Mouse (Mus musculus): Measurements from ENCODE around the gene Mroh3. TPM values are rescaled to one million over a fixed set of nuclear protein-coding genes. Genes with fewer than 3 reads are reported as not detected.

Gene Mroh3
- not detected in 2 replicates for total RNA-seq (2015; ENCODE audit: low replicate concordance)
- total RNA-seq (2017; ENCODE audit: low replicate concordance) = not detected in 2 replicates

DNA sequence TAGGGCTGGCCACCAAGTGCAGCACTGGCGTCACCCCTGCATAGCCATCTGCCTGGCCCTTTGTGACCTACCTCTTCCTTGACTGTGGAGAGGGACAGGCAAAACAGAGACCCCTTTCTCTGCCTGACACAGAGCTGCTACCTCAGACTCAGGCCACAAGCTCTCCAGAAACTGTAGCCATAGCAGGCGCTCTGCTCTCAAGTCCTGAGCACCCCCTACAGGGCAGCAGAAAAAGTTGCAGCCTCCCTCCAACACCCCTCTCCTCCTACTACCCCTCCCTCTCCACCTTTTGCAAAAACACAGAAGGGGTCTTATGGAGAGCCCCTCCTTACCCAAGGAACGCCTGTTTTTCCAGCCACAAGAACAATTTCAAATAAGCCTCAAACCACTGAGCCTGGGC, at the start of gene Mroh3:
Gene Mroh3, minus strand, starts transcription at position 26 of the 400 bp plus-strand sequence.
- ATAC-seq (replicated peaks; ENCODE audit: low FRiP score, poor library complexity, severe bottlenecking) = no peak

DNA sequence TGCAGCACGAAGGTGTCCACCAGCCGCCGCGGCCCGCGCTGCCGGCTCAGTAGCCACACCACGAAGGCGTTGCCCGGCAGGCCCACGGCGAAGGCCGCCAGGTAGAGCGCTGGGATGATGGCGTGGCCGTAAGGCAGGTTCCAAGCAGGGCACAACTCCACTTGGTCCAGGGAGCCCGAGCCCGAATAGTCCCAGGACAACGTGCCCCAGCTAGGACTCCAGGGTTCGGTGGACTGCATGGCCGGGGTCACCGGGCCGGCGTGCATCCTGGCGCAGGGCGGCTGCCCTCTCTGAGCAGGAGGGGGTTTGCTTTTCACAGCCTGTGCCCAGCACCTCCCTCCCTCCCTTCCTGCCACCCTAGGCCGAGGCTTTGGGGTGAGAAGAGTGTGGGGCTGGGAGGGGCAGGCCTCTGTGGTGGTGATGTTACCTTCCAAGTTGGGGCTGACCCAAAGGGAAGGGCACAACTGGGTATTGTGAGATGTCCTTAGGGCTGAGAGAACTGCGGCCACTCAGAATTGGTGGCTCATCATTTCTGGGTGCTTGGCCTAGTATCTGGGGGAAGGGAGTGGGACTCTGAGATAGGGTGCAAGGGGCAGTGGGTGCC, 48.1 kb upstream of the Mroh3 start, which contains the start of gene Gpr25:
Gene Gpr25, minus strand, starts transcription at position 239 of the 604 bp plus-strand sequence.
- ATAC-seq (replicated peaks; ENCODE audit: low FRiP score, poor library complexity, severe bottlenecking) = no peak

DNA sequence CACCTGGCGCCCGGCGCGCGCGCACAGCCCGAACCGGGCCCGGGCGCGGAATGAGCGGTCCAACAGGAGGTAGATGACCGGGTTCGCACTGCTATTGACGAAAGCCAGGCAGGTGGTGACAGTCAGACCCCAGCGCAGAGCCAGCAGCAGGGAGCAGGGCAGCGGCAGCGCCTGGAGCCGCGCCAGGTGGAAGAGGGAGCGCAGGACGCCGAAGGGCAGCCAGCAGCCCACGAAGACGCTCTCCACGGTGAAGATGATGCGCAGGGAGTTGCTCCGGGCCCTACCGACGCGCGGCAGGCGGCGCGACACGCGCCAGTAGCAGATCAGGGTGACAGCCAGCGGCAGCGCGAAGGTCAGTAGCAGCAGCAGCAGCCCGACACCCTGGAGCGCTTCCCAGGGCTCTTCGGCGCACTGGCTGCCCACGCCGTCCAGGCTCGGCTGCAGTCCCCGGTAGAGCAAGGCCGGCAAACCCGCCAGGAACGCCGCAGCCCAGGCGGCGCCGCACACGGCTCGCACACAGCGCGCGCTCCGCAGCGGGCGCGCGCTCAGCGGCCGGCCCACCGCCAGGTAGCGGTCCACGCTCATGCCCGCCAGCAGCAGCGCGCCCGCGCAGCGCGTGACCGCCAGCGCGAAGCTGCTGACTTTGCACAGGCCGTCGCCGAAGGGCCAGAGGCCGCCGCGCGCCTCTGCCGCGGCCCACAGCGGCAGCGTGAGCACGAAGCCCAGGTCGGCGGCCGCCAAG, 47.4 kb upstream of the Mroh3 start:
- no peak for ATAC-seq (replicated peaks; ENCODE audit: low FRiP score, poor library complexity, severe bottlenecking)

DNA sequence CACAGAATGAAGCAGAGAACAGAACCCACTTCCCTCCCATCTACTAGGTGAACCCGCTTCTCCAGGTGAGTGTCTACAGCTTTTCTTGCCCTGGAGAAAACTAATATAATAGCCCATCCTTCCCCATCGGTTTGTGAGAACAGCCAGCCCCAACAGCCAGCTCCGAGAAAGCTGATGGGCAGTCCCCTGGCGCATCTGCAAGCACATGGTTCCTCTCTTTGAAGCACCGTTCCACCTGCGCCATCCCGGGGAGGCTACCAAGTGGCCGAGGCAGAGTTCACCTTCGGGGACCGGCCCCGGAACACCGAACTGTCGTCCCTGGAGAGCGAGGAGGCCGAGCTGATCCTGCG, 46.9 kb upstream of the Mroh3 start:
- no peak for ATAC-seq (replicated peaks; ENCODE audit: low FRiP score, poor library complexity, severe bottlenecking)

DNA sequence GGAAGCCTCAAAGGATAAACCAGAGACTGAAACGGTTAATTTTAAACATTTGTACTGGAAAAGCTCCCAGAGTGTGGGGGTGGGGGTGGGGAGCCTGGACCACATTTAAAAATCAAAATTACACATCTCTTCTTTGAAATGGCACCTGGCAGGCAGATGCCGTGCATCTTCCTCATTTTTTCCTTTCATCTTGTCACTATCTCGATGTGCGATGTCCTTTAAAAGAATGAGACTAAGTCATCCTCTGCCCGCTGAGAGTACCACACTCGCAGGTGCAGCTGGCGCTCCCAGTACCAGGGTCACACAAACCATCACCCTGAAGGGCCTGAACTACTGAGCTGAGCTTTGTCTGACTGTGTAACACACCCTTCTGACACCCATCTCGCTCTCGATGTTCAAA, 45.9 kb upstream of the Mroh3 start:
- no peak for ATAC-seq (replicated peaks; ENCODE audit: low FRiP score, poor library complexity, severe bottlenecking)

DNA sequence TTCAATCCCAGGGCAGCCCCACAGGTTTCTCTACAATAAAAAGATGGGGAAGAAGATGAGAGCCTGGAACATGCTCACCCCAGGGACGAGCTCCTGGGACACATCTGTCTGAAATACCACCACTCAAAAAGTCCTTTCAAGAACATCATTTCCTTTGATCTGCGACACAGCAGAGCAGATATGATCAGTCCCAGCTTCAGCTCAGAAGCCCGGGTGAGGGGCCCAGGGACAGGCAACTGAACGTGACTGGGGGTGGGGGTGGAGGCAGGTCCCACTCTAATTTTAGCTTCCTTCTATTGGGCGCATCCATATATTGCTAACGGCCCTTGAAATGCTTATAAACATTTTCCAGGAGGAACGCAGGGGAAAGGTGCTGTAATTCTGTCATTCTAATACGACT, 43.0 kb upstream of the Mroh3 start:
- no peak for ATAC-seq (replicated peaks; ENCODE audit: low FRiP score, poor library complexity, severe bottlenecking)

DNA sequence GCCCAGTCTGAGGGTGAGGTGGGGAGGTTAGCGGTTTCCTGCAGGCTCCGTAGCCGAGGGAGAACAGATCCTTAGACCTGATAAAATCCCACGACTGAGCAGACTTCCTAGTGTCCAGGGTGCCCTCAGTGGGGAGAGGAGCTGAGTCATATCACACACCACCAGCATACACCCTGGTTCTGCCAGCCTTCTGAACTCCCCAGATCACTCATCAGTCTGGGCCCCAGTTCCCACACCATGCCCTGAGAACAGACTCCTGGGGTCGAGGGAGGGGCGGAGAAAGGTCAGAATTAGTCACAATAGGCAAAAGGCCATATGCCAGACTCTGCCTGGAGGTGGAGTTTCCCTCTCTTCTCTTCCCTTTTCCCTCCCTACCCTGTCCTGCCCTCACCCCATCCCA, 42.5 kb upstream of the Mroh3 start:
- no peak for ATAC-seq (replicated peaks; ENCODE audit: low FRiP score, poor library complexity, severe bottlenecking)

DNA sequence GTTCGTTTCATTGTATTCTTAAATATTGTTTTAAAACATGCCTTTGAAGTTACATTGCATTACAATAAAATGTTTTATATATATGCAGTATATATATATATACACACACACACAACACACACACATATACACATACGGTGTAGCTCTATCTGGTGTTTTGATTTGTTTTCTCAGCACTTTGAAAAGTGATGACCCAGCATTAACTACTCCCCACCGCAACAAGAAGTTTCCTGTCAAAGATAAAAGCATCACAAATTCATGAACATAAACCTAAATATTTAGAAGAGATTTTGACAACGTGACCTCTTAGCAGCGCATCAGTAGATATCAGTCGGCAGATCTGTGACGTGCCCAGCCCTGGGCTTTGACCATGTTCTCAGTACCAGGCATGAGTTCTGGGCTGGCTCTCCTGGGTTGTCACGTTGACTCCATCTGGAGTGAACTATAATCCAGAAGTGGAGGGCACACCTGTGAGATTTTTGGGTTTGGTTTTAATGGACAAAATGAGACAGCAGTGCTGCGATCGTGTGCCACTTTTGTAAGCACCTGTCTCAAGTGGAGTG, 42.0 kb upstream of the Mroh3 start:
- no peak for ATAC-seq (replicated peaks; ENCODE audit: low FRiP score, poor library complexity, severe bottlenecking)

DNA sequence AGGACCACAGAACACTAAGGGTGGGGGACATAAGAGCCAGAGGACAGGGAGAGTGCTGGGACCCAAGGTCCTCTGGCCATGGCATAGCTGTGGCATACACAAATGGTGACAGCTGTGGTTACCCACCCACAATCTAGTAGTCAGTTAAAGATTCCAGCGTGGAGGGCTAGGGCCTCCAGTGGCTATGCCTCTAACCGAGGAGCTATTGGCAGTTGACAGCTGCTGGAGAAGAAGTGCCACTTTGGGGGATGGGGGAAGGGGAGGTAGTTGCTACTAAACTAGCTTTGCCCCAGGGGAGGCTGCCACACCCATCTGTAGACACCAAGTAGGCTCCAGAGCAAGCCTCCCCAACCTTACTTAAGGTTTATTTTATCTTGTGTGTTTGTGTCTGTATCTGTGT, 40.8 kb upstream of the Mroh3 start:
- ATAC-seq (replicated peaks; ENCODE audit: low FRiP score, poor library complexity, severe bottlenecking) = no peak

DNA sequence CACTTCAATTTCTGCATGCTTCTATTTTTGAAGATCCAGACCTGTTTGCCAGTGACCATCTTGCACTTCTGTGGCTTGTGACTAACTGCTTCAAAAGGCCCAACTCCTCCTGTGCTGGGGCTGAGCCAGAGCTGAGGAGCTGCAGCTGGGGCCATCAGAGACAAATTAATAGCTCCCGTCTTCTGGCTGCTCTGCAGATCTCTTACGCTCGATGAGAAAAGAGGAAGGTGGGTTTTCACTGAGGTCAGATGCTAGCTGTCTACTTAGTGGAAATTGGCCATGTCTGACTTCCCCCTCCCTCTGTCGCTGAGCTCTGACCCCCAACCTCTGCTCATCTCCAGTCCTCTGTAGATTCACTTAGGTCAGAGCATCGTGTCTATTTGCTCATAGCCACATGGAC, 37.0 kb upstream of the Mroh3 start:
- ATAC-seq (replicated peaks; ENCODE audit: low FRiP score, poor library complexity, severe bottlenecking) = no peak

DNA sequence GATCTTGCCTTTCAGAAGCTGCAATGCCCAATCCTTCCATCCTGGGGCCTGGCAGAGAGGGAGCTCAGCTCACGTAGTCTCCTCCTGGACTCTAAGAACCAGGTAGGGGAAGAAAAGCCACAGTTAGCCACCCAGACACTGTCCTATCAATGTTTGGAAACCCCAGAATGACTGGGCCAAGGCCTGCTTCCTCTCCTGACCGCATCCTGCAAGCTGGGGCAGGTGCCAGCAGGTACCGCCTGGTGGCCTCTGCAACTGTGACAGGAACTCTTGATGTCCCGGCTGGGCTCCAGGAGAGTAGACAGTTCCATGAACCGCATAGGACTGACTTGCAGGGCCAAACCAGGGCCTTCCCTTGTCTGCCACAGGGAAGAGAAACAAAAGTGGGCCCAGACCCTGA, 34.8 kb upstream of the Mroh3 start:
- no peak for ATAC-seq (replicated peaks; ENCODE audit: low FRiP score, poor library complexity, severe bottlenecking)

DNA sequence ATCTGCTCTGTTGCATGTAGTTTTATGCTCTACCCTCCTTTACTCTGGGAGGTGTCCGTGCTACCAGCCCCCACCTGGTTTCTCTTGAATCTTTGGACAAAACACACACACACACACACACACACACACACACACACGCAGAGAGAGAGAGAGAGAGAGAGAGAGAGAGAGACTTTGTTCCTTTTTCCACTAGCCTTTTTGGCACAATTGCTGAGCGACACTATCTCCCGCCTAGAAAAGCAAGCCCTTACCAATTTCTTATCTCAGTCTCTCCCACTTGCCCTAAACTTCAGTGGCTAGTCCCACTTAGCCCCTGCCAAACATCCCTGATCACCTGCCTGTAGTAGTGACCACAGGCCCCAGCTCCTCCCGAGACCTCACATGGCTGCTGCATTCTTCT, 31.8 kb upstream of the Mroh3 start:
- no peak for ATAC-seq (replicated peaks; ENCODE audit: low FRiP score, poor library complexity, severe bottlenecking)

DNA sequence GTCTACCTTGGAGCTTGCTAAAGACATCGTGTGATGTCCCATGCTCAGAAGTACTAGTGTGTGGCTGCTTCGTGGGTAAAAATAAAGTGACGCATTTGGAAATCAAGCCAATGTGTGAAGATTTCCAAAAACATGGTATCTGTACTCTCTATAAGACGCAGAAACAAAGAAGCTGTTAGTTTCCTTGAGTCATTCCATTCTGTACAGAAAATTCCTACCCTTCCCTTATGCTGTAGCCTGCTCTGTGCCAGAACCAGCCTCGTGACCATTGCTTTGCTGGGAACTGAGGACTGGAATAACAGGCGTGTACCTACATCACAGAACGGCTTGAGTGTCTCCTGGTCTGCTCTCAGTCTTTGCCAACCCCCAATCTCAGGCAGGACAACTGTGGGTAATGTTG, 29.2 kb upstream of the Mroh3 start:
- ATAC-seq (replicated peaks; ENCODE audit: low FRiP score, poor library complexity, severe bottlenecking) = no peak

DNA sequence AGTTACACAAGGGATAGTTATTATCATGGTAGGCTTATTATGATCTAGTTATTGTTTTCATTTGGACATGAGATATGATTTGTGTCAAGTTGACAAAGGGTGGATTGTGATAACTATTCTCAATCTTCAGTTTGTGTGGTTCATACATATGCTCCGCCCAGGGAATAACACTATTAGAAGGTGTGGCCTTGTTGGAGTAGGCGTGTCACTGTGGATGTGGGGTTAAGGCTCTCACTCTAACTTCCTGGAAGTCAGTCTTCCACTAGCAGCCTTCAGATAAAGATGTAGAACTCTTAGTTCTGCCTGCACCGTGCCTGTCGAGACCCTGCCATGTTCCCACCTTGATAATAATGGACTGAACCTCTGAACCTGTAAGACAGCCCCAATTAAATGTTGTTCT, 25.9 kb upstream of the Mroh3 start:
- ATAC-seq (replicated peaks; ENCODE audit: low FRiP score, poor library complexity, severe bottlenecking) = no peak

DNA sequence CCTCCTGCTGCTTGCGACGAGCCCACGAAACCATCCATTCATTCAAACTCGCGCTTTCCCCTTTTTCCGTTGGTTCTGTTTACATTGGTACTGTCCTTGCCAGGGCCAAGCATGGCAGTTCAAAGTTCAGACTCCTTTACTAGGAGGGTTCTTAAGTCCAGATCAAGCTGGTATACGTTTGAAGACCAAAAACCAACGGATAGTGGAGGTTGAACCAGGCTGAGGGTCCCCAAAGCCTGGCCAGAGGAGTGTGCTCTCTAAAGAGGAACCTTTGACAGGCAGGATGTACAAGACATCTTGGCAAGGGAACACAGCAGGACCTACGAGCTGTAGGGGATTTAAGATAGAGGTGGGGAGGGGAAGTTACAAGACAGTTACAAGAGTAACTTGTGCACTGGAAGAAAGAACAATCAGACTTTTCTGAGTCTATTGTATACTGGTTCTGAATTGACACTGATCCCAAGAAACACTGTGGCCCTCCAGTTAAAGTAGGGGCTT, 22.0 kb upstream of the Mroh3 start:
- ATAC-seq (replicated peaks; ENCODE audit: low FRiP score, poor library complexity, severe bottlenecking) = no peak

DNA sequence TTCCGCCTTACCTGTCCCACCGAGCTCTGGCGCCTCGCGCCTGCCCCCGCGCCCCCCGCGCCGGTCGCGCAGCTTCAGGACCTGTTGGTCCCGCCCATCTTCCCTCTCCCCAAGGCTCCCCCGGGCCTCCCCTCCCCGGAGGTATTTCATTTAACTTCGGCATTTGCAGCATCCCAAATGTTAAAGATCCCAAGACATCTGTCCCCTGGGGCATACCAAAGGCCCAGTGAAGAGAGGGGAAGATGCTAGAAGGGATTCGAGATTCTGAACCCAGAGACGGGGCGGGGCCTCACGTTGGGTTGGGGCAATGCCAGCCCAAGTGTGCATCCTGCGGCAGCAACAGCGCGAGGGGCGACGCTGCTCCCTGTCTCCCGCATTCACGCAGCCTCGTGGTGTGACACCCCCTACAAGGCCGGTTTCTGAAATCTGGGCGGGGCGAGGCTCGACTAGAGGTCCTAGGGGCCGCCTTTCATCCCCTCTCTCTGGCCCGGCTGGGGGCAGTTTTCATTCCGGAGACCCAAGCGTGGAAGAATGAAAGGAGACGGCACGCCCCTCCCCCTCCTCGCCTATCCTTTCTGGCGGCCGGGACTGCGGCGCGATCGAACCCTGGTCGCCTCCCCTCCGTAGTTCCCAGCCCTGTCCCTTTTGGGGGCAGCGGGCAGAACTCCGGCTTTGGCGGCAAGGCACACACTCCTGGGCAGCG, 21.4 kb upstream of the Mroh3 start, which contains the start of gene Inava:
Gene Inava, minus strand, starts transcription at position 373 of the 703 bp plus-strand sequence.
- ATAC-seq (replicated peaks; ENCODE audit: low FRiP score, poor library complexity, severe bottlenecking) = no peak

DNA sequence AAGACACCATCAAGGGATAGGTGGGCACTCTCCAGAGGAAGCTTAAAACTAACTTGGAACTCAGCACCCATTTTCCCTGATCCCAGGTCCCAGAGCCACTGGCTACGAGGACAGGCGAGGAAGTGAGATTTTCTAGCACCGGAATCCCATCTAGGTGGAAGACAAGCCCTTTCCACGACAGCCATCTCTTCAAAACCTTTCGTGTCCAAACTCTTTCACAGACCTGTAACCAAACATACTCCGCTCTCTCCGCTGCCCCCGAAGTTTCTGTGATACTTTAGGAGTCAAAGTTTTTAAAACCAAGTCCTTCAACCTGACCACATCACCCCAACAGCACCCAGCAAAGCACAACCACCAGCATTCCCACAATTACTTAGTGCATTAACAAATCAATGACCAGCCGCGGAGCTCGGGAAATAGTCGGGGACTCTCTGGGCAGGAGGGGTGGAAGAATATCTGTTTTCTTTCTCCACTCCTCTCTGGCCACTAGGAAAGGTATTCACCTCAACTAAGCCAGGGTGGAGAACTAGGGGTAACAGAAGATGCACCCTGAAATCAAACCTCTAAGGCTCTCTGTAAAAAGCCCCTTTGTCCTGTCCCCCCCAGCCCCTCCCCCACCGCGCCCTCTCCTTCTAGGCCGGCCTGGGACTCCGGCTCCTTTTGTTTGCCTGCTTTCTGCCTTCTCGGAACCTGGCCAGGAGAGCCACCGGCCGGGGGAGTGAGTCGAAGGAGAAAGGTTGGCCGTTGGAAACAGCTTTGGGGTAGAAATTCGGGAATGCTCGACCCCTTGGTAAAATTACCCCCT, 20.6 kb upstream of the Mroh3 start:
- ATAC-seq (replicated peaks; ENCODE audit: low FRiP score, poor library complexity, severe bottlenecking) = no peak

DNA sequence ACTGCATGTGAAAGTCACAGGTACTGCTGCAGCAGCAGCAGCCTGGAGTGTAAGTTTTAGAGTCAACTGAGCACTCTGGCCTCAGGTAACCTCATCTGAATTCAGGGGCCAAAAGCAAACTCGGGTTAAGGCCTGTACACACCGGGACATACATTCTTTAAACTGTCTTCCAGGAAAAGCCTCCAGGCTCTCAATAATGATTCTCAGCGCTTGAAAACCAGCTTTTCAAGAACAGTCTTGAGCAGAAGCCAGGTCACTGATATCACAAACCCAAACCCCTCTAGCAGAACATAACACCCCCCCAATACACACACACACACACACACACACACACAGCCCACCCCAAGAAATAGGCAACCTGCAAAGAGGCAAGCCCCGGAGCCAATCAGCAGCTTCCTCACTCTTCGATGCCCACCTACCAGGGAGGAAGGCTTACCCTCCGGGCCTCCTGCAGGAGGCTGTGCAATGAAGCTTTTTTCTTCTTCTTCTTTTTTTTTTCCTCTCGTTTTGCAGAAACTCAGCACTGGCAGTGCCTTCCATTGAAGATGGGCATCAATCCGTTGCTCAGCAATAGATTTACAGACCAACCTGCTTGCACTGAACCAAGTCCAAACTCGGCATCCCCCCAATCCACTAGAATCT, 19.8 kb upstream of the Mroh3 start:
- no peak for ATAC-seq (replicated peaks; ENCODE audit: low FRiP score, poor library complexity, severe bottlenecking)

DNA sequence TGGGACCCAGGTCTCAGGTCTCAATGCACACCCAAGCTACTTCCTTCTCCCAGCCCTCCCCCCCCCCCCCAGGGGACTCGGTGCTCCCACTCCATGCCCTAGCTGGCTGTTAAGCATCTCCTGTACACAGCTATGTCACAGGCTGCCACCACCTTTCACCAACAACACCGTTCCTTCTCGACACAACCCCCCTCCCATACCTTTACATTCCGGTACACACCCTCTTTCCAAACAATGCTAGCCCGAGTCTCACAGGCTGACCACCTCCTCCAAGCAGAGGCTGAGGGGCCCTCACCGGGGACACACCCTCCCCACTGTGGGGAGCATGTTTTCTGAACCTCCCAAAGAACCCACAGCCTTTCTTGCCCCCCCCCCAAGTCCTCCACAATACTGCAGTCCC, 19.0 kb upstream of the Mroh3 start:
- no peak for ATAC-seq (replicated peaks; ENCODE audit: low FRiP score, poor library complexity, severe bottlenecking)
